Mouse (Mus musculus) urinary bladder, adult 2 months (tissue): ENCODE data around the gene Acat2. TPM values are rescaled to one million over a fixed set of nuclear protein-coding genes. Genes with fewer than 3 reads are reported as not detected.
"Not testable (repeated sequence)": the region's sequence is repeated elsewhere in the genome, so short reads cannot be mapped to it uniquely, and the experiment has no call there.

Experiments
- DNase-seq: peaks from one replicate; pipeline ENCODE4 v3.0.0; 2022; ENCODE audit warnings: low spot score
- polyA plus RNA-seq: library from polyadenylated mRNA; depleted of rRNA; stranded (reverse); fragments of >200 nt; gene quantifications from 2 replicates; pipeline ENCODE4 v1.2.3, GENCODE M21; 2012

Gene Acat2
- polyA plus RNA-seq, 1 experiment, result 24.7 TPM

GRCm38 (mm10) chr17:12959377-12959776 is 1.2 kb downstream of the Acat2 start:
- DNase-seq, result not testable (repeated sequence)

GRCm38 (mm10) chr17:12956664-12957063 is 3.9 kb downstream of the Acat2 start:
- no peak for DNase-seq

- DNase-seq, result no peak
Measured at GRCm38 (mm10) chr17:12949669-12950068, 10.9 kb downstream of the Acat2 start.

GRCm38 (mm10) chr17:12942459-12943162 is 17.9 kb downstream of the Acat2 start:
- no peak for DNase-seq

- DNase-seq, result no peak
Measured at GRCm38 (mm10) chr17:12941543-12942260, 18.8 kb downstream of the Acat2 start.

GRCm38 (mm10) chr17:12940151-12940805 is 20.3 kb downstream of the Acat2 start, which contains the start of gene Acat3:
TSS of gene Acat3 (minus strand) at chr17:12940600.
- DNase-seq, result no peak

GRCm38 (mm10) chr17:12939377-12940148 is 21.0 kb downstream of the Acat2 start:
- DNase-seq, result not testable (repeated sequence)

- DNase-seq, result no peak
Measured at GRCm38 (mm10) chr17:12938077-12938476, 22.5 kb downstream of the Acat2 start.

GRCm38 (mm10) chr17:12937412-12937970 is 23.1 kb downstream of the Acat2 start:
- DNase-seq, result no peak

GRCm38 (mm10) chr17:12935719-12936118 is 24.8 kb downstream of the Acat2 start:
- no peak for DNase-seq

- DNase-seq, result not testable (repeated sequence)
Measured at GRCm38 (mm10) chr17:12931576-12931975, 29.0 kb downstream of the Acat2 start.

GRCm38 (mm10) chr17:12925703-12926180 is 34.8 kb downstream of the Acat2 start:
- DNase-seq, result no peak

GRCm38 (mm10) chr17:12925001-12925400 is 35.5 kb downstream of the Acat2 start:
- DNase-seq, result no peak

- no peak for DNase-seq
Measured at GRCm38 (mm10) chr17:12921073-12921472, 39.5 kb downstream of the Acat2 start.

- DNase-seq, result no peak
Measured at GRCm38 (mm10) chr17:12916588-12917380, 43.8 kb downstream of the Acat2 start.

- peak; percentile 88 for DNase-seq
Measured at GRCm38 (mm10) chr17:12915881-12916583, 44.5 kb downstream of the Acat2 start, which contains the start of gene Mrpl18. TSS of gene Mrpl18 (minus strand) at chr17:12916345.

GRCm38 (mm10) chr17:12915488-12915880 is 45.1 kb downstream of the Acat2 start, which contains the start of gene Tcp1:
TSS of gene Tcp1 (plus strand) at chr17:12915701.
- DNase-seq, result peak; percentile 35

- DNase-seq, result no peak
Measured at GRCm38 (mm10) chr17:12910391-12910790, 50.2 kb downstream of the Acat2 start.
